Mouse (Mus musculus) lung, adult 2 months (tissue): Measurements from ENCODE around the gene Peak1. TPM values are rescaled to one million over a fixed set of nuclear protein-coding genes. Genes with fewer than 3 reads are reported as not detected.
"Not testable (repeated sequence)": the region's sequence is repeated elsewhere in the genome, so short reads cannot be mapped to it uniquely, and the experiment has no call there.

ENCODE experiments used
- DNase-seq: peaks from one replicate; pipeline ENCODE4 v3.0.0; 2022
- H3K4me1 ChIP-seq: fragments of 200-500 bp; 2 replicates; pipeline ENCODE4 v1.6.1; 2011; ENCODE audit warnings: low read length; ENCODE audit not compliant: control insufficient read depth, insufficient read depth
- H3K4me3 ChIP-seq: fragments of 200-500 bp; replicated peaks from 2 replicates; pipeline ENCODE3; 2011; ENCODE audit warnings: low read depth, mild to moderate bottlenecking, control low read depth, low read length; ENCODE audit errors: extremely low read depth
- CTCF ChIP-seq: fragments of 200-500 bp; IDR thresholded peaks from 2 replicates; pipeline ENCODE4 v1.5.1; 2011; ENCODE audit warnings: mild to moderate bottlenecking, low read length, control low read depth; ENCODE audit not compliant: insufficient read depth
- POLR2A ChIP-seq: fragments of 200-500 bp; IDR thresholded peaks from 2 replicates; pipeline ENCODE4 v1.6.1; 2011; ENCODE audit warnings: low read depth, mild to moderate bottlenecking, control low read depth, low read length, borderline replicate concordance; ENCODE audit errors: extremely low read depth
- WGBS: fragments of 180-500 bp; shearing (Covaris S2); methylation state at CpG from one replicate; pipeline ENCODE4 v1.1.7; 2018; 5-methylcytosine and 5-hydroxymethylcytosine counted together
- polyA plus RNA-seq: library from polyadenylated mRNA; depleted of rRNA; stranded (reverse); fragments of >200 nt; gene quantifications from 2 replicates; pipeline ENCODE4 v1.2.3, GENCODE M21; 2012

Gene Peak1
- polyA plus RNA-seq, 1 experiment: 22.4 TPM

DNA sequence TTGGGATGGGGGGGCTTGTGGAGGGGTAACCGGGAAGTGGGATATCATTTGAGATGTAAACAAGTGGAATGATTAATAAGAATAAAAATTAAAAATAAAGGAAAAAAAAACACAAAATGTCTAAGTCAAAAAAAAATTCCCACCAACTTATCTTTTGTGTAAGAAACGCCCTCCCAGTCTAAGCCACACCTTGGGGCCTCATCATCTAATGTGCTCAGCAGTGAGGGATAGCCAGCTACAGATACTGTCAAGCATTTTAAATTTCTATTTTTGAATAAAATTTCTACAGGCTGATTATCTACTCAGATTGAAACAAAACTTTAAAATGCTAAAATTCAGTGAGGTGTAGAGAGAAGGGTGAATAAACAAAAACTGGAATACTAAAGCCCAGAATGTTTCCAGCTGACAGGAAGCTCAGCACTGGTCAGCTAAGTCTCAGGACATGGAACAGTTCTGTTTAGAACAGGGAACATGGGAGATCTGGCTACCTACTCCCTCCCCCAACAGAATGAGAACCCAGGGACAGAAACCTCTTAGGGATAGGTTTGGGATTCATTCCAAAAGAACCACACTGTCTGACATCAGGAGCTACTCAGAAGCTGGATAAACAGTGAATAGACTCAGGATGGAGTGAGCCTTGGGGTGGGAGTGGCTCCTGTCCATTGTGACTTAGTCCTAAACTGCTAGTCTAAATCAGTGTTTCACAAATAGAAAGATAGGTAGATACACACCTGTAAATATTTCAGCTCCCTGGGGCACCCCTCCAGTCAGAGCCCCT, 35.4 kb upstream of the Peak1 start:
- WGBS: 89% methylated on average over 2 of the region's 2 CpGs
- no peak for DNase-seq
- no peak overlapping the region for H3K4me3 ChIP-seq
- TF ChIP-seq POLR2A: no peak
- no peak for TF ChIP-seq CTCF
- no peaks in the 10 kb centered on the region; the same call in 1 of the 2 replicates for H3K4me1 ChIP-seq

GRCm38 (mm10) chr9:56451570-56451969, 33.7 kb upstream of the Peak1 start:
- no peak overlapping the region for H3K4me3 ChIP-seq
- TF ChIP-seq POLR2A (no peak), CTCF (no peak)
- 74% methylated on average over 6 of the region's 6 CpGs for WGBS
- DNase-seq: no peak
- H3K4me1 ChIP-seq: no peaks in the 10 kb centered on the region; the same call in 1 of the 2 replicates

DNA sequence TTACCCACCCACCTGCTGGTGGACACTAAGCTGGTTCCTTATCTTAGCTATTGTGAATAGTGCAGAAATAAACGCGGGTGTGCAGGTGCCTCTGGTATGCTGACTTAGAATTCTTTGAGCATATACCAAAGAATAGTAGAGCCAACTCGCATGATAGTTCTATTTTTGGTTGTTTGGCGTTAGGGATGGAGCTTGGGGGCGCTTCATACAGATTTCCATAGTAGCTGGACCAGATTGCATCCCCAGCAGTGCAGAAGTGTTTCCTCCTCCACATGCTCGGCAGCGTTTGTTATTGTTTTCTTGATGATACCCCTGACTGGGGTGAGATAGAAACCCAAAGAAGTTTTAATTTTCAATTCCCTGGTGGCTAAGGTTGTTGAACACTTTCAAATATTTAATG, 21.8 kb upstream of the Peak1 start:
- H3K4me1 ChIP-seq: no peaks in the 10 kb centered on the region; the same call in 1 of the 2 replicates
- no peak for TF ChIP-seq CTCF
- TF ChIP-seq POLR2A: no peak
- WGBS: 68% methylated on average over 7 of the region's 7 CpGs
- no peak for DNase-seq
- no peak overlapping the region for H3K4me3 ChIP-seq

DNA sequence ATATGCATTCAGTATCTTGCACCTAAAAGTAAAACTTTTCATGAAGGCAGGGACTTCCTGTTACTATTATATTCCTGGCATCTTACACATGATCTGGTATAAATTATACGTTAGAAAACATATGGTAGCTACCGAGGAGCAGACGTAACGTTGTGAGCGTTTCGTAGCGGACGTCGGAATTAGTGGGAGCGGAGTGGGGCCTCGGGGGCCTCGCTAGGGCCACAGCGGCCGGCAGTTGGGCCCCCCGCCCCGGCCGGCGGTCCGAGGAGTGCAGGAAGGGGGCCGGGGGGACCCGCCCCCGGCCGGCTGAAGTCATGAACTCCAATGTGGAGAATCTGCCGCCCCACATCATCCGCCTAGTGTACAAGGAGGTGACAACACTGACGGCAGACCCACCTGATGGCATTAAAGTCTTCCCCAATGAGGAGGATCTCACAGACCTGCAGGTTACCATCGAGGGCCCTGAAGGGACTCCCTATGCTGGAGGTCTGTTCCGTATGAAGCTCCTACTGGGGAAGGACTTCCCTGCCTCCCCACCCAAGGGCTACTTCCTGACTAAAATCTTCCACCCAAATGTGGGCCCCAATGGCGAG, 19.5 kb upstream of the Peak1 start:
- 89% methylated on average over 26 of the region's 29 CpGs for WGBS
- not testable (repeated sequence) for DNase-seq, H3K4me3 ChIP-seq, H3K4me1 ChIP-seq

- no peak overlapping the region for H3K4me3 ChIP-seq
- WGBS: 65% methylated on average over 5 of the region's 5 CpGs
- H3K4me1 ChIP-seq: no peaks in the 10 kb centered on the region
- no peak for TF ChIP-seq CTCF
- TF ChIP-seq POLR2A: no peak
- no peak for DNase-seq
Observed at GRCm38 (mm10) chr9:56435821-56436526, 18.1 kb upstream of the Peak1 start.

GRCm38 (mm10) chr9:56424861-56425260, 7.0 kb upstream of the Peak1 start:
- no peak for DNase-seq
- Histone ChIP-seq H3K4me3 (no peak overlapping the region), H3K4me1 (peaks cover 3% of the 10 kb centered on the region)
- no peak for TF ChIP-seq CTCF
- no peak for TF ChIP-seq POLR2A
- 45% methylated on average over 4 of the region's 4 CpGs for WGBS

DNA sequence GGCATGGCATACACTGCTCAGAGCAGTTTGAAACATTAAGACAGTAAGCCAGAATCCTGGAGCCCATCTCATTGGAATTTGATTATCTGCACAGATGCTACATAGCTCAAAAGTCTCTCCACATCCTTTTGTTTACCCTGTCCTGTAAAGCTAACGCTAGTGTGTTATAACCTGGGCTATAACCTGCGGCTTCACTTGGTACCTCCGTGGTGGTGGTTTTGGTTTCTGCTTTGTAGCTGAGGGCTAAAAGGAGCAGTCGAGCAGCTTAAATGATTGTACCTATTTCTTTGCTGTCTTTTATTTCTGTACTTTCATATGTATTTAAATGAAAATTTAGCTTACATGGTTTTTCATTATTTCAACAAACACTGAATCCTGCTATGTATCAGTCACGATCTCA, 4.1 kb upstream of the Peak1 start:
- no peak overlapping the region for H3K4me3 ChIP-seq
- no peak for TF ChIP-seq POLR2A
- no peak for TF ChIP-seq CTCF

DNA sequence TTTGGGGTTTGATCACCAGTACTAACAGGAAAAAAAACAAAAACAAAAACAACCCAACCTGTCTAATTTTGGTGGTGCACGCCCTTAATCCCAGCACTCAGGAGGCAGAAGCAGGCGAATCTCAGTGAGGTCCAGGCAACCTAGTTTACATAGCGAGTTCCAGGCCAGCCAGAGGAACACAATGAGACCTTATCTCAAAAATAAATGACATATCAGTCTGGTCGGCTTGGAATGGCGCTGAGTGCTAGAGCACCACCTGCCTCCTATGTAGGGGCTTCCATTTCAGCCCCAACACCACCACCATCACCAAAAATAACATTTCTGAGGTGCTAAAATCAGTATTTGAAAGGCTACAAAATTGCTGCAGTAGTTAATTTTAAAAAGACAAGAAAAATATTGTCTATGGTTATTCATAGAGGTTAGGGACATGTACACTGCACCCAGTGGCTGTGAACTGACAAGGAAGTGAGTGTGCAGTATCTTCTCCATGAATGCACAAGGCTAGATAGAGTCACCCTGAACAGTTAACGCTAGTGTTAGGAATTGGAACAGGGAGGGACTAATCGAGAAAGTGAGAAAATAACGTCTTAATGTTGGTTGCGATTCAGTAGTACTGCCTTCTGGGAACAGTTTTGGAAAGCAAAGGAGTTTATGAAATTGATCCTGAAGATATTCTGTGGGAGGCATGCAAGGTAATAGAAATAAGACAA, 3.2 kb upstream of the Peak1 start:
- DNase-seq: no peak
- 57% methylated on average over 9 of the region's 9 CpGs for WGBS
- no peak overlapping the region for H3K4me3 ChIP-seq
- H3K4me1 ChIP-seq: peaks cover 12% of the 10 kb centered on the region
- TF ChIP-seq POLR2A (no peak), CTCF (no peak)

More for the DNA sequence above, 4.1 kb upstream of the Peak1 start:
- DNase-seq: no peak
- peaks cover 9% of the 10 kb centered on the region for H3K4me1 ChIP-seq
- WGBS: 71% methylated on average over 5 of the region's 5 CpGs

GRCm38 (mm10) chr9:56420236-56420635, 2.4 kb upstream of the Peak1 start:
- peaks cover 12% of the 10 kb centered on the region for H3K4me1 ChIP-seq
- DNase-seq: no peak
- TF ChIP-seq POLR2A (no peak), CTCF (no peak)
- 84% methylated on average over 1 of the region's 1 CpGs for WGBS
- H3K4me3 ChIP-seq: no peak overlapping the region
